Mouse (Mus musculus) thymus, postnatal 36 days (tissue): Measurements from ENCODE around the gene Fgfr2.

Source experiments
- DNase-seq, 2 experiments: peaks; one replicate each; pipeline ENCODE4 v3.0.0; 2022; ENCODE audit warnings: mixed read lengths in 2 of 2

Gene Fgfr2

DNA sequence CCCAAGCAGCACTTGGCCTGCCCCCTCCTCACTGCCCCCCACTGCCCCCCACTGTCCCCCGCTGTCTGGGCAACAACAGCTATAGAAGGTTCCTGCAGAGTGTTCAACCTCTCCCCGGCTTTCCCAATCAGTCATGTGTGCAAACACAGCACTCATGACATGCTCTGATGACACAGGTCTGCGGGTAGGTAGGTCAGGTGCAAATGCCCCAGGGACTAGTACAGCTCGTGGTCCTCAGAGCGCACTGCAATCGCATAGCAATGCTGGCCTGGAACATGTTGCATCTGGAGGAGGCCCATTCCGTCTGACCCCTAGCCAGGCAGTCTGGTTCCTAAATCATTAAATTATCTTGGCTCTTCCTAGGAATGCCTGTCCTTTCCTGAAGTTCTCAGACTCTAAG is 2333.7 kb downstream of the Fgfr2 start:
- DNase-seq = no peak

DNA sequence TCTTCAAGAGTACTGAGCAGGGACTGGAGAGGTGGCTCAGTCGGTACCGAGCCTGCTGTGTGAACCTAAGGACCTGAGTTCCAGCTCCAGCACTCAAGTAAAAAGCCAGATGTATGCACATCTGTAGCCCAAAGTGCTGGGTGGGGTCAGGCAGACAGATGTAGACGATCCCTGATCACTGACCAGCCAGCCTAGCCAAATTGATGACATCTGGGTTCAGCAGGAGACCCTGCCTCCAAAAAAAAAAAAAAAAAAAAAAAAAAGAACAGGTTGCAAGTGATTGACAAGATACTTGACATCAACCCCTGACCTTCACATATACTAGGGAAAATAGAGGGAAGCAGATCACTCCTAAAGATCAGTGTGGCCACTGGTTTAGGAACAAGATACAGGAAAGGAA is 2334.2 kb downstream of the Fgfr2 start:
- no peak for DNase-seq

DNA sequence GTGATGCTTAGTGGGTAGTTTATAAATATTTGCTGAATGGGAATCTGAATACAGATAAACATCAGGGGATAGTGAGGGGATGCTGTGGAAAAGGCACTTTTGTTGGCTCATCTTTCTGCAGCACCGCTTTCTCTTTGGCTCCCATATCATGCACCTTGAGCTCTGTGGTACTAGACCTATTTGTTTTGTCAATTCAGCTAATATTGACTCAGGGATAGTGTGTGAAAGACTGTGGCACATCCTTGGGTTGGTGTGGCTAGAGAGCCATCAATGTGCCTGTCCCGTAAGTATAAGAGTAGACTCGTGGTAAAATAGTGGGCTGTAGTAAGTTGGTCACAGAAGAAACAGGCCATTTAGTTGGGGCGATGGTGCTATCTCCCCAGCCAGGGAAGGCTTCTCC is 2335.6 kb downstream of the Fgfr2 start:
- no peak for DNase-seq

DNA sequence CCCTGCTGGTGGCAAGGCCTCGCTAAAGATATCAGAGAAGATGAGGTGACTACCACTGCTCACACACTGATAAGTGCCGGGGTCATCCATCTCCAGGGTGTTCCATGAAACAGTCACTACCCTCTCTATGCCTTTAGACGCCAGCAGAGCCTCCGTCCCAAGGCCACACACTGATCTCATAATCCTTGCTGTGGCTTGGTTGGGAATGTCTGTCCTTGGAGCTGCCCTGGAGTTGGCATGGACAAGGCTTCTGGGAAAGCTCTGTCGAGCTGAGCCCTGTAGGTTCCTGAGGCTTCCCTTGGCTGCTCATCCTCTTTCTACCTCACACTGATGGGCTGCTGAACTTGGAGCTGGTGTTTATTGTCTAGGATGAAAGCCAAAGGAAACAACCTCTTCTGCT is 2336.4 kb downstream of the Fgfr2 start:
- no peak for DNase-seq

DNA sequence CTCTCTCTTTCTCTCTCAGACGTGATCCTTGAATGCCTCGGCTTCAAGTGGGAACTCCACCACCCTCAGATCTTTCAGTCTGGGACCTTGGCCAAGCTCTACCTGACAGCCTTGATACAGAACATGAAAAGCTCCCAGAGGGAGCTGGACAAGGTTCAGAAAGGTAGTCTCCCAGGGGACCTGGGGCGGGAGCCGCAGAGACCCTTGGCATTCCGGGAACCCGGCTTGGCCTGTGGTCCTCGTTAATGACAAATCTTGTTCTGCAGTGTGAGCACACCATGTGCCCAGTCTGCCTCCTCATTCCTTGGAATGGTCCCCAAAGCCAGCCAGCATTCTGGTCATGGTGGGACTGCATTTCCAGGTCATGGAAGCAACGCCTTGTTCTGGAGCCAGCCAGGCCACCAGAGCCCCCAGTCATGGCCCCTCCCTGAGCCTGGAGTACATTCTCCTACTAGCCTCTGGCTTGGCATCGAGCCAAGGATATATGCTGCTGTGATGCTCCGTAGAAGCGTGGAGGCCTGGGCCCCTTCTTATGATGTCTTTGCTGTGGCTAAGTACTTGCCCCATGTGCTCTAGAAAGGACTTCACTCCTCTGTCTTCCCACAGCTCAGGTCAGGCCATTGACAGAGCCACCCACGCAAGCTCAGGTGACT is 2337.1 kb downstream of the Fgfr2 start:
- DNase-seq = no peak

DNA sequence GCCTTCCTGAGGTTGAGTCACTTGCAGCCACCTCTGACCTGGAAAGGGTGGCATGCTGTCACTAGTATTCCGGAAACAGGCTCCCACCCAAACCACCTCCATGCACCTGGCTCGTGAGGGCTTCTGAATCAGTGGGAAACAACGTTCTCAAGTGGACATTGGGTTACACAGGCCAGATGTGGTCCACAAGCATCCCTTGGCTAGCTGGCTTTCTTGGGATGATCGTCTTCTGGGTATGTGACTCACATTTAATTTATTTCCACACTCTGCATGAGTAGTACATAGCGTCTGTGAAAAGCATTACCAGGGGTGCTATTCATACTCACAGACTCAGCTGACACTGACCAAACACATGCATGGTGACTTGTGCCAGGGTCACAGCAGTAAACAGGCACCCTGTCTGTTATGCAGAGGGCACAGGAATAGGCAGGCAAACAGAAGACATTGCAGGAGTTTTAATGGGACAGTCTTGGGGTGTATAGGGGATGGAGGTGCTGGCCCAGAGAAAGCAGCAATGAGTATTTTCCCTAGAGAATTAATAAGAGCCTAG is 2340.6 kb downstream of the Fgfr2 start:
- no peak for DNase-seq

DNA sequence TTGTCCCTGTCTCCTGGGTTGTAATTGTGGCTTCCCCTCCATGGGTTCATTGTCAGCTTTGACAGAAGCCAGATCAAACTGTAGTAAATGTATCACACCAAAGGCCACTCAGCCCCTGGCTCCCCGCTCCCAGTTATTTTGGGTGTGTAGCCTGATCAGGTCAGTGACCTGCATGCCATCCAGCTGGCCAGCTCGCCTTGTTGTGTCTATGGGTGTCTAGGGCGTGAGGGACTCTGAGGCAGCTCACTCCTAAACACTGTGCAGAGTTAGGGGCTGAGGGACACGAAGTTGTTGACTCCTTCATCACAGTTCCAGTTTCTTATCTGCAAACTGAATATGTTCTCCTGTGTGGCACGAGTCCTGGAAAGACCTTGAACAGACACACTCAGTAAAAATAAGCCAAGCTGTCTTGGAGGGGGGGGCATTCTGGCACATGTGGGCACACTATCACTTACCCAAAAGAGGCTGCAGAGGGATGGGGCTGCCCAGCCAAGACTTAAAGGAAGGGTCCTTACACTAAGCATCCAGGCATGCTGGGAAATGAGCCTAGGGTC is 2342.2 kb downstream of the Fgfr2 start:
- no peak for DNase-seq

DNA sequence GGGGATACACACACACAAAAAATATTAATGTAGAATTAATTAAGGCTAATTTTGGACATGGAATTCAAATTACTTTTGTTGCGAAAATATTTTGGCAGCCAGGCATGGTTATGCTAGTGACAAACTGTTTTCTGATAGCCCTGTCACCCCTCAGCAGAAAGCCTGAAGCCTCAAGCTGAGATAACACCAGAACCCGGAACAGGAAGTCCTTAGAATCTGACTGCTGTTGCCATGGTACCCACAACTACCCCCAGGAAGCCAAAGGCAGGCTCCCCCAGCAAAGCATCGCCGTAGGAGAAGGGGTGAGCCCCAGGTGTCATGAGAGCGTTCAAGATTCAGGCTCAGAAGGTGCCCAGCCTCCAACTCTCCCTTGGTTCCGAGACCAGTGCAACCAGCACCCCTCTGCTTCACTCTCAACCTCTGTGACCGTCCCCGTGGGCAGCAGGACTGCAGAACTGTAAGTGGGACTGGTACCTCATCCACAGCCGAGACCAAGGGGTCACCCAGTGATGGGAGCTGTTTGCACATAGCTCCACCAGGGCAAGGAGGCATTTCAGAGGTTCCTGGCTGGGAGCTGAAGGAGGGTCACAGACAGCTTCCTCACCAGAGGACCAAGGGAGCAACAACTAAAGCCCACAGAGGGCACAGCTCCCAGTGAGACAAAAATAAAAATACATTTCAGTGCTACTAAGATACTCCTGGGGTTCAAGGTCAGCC is 2349.1 kb downstream of the Fgfr2 start, which contains the start of gene Btbd16:
Gene Btbd16 (plus strand): TSS at position 156 of the 717 bp plus-strand sequence.
- DNase-seq = peak; percentile 23 to 47

DNA sequence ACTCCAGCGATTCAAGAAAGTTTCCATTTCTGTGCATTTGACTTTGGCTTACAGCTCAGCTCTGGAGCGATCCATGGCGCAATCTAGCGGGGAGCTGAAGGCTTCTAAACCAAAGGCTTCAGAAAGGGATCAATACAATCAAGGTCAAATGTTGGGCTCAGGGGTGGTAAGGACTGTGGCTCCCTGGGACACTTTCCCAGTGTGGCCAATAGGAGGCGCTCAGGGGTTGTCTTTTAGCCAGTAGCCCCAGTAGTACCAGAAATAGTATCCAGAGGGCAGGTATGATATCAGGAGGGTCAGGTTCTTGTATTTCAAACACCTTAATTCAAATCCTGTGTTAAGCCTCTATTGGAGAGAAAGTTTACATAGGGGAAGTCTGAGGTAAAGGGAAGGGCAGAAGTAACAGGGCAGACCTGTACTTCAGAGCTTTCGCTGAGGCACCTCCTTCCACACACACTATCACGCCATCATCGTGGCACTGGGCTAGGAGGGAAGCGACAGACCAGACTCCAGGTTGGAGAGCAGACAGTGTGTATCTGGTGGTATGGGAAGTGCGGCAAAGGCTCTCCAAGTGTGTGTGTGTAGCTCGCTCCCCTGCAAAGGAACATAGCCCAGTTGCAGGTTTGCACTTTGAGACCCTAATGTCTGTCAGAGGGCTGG is 2349.8 kb downstream of the Fgfr2 start:
- DNase-seq = peak; percentile 47 to 52

DNA sequence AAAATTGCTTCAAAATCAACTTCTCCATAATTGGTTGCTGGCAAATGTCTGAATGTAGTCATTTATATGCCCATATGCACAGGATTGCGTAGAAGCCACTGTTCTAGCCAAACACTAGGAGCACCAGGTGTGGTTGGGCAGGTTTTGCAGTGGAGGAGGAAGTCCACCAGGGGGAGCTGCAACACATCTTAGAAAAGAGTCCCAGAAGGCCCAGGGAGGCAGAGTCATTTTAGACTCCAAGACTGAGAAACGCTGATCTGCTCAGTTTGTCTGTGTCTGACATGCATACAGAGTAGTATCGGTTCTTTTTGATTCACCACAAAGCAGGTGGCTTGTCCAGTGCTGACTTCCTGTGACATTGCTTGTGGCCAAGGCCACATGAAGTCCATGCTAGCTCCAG is 2352.4 kb downstream of the Fgfr2 start:
- DNase-seq = peak; percentile 77 to 81

DNA sequence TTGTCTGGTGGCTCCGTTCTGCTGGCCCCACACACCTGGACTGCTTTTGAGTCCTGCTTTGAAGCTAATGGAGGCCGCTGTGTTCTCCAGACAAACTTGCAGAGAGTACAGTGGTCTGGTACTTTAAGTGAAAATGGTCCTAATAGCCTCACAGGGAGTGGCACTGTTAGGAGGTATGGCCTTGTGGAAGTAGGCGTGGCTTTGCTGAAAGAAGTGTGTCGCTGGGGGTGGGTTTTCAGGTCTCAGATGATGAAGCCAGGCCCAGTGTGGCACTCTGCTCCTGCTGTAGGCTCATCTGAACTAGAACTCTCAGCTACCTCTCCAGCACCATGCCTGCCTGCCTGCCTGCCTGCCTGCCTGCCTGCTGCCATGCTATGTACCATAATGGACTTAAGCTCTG is 2355.0 kb downstream of the Fgfr2 start:
- DNase-seq = no peak

DNA sequence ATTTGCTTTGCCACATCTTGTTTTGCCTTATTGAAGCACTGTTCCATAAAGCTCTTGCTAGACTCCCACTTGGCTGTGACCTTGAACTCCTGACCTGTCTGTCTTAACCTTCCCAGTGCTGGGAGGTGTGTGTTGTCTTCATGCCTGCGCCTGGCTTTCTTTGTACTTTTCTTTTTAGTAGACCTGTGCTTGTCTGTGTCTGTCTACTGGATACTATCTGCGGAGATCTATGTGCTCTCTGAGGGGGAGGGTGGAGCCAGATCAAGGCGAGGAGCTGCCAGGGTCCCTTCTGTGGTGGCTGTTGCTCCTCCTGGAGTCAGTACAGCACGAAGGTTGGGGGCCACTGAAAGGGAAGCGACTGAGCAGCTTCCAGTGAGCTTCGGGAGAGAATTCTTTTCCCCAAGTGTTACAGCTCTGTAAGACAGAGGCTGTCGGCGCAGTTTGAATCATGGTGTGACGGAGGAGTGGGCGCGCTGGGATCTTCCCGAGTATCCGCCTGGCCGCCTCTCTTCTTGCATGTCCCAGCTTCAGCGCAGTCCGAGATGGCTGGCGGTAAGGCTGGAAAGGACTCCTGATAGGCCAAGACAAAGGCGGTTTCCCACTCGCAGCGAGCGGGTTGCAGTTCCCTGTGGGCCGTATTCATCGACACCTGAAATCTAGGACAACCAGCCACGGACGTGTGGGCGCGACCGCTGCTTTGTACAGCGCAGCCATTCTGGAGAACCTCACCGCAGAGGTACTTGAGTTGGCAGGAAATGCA is 2356.6 kb downstream of the Fgfr2 start:
- no peak for DNase-seq

DNA sequence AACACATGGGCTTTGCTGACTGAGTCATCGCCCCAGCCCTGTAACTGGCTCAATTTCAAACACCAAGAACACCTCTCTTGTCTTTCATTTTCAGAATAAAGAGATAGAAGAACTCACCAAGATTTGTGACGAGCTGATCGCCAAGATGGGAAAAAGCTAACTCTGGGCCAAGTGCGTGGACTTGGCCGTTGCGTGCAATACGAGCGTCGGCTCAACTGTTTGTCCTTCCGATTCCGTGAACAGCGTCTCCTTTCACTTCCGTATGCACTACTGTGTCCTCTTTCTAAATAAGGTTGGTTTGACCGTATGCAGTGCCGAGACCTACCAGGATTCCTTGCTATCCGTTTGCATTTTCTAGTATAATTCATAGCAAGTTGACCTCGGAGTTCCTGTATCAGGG is 2359.0 kb downstream of the Fgfr2 start:
- no peak for DNase-seq

DNA sequence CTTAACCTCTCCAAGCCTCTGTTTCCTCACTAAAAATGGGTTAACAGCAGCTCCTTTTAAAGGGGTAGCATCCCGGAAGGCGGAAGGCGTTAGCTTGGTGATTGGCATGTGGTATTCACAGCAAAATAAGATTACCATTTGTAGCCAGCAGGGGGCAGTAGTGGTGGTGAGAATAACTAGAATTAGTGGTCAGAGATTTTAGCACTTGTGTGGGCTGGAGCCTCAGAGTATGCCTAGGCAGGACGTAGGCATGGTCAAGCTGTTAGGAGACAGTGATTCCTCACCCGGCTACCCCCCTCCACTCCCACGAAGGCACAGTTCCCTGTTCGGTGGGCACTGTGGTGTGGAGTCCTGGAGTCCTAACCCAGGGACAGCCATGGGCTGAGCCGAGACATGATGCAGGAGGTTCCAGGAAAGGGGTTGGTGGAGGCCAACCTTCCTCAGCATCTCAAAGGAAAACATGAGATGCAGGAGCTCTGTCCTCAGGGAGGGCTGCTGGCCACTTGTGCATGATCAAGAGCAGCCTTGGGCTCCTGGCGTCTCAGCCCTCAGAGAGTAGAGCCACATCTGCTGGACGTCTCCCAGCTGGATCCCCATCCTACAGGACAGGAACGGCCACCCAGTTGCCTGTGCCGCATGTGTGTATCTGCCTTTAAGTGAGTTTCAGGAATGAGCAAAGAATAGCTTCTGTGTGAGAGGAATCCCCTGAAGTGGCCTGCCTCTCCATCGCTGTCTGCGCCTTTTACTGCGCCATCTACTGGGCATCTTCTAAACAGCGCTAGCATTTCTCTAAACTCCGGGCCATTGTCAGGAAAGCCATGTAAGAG is 2360.9 kb downstream of the Fgfr2 start:
- DNase-seq = peak; percentile 33 to 48

DNA sequence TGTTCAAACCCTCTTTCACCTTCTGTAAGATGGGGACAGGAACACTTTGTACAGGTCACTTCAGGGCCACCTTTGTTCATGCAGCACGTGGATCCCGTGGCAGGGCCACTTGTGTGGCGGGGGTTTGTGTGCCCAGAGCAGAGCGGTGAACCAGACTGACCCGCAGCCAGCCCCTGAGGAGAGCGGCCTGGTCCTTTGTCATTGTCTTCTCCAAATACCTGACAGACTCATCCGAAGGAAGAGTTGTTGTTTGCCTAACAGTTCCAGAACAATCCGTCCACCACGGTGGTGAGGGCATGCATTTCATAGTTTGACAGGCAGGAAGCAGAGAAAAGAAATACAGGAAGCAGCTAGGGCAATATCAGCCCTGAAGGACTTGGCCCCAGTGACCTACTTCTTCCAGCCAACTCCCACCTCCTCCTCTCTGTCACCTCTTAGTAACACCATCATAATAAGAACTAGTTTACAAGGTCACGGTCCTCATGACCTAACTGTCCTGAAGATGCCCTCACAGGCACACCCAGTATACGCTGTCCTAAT is 2365.8 kb downstream of the Fgfr2 start:
- DNase-seq = no peak

DNA sequence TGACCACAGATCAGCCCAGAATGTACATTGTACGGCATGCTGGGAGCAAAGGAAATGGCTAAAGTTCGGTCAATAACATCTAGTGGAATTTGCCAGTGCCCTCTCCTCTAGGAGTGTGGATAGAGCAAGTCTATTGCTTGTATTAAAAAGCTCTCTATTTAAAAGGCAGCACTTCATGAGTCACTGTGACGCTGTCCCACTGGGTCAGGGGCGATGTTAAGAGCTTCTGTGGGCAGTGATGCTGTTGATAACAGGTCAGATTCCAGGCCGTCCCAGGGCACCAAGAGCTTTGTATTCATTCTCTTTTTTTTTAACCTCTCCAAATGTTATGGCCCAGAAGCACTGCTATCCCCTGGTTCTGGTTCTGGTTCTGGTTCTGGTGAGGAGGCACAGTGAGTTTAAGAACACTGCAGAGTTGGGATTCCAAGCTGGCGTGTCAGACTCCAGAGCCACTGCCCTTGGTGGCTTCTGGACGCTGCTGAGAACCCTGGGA is 2366.8 kb downstream of the Fgfr2 start:
- no peak for DNase-seq

DNA sequence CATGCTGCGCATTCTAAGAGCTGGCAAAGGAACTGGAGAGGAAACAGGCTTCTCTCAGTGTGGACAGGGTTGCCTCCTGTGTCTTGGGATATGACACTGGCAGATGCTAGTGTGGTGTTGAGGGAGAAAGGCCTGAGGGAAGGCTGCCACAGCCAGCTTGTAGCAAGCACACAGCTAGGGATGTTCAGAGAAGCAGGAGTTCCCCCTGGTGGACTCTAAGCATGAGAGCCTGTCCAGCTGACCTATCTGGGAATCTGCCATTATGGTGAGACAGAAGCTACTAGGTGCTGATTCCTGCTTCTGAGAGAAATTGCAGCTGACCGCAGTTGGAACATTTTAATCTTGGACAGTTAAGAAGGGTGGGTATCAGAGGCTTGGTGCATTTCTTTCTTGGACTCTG is 2368.4 kb downstream of the Fgfr2 start:
- DNase-seq = no peak

DNA sequence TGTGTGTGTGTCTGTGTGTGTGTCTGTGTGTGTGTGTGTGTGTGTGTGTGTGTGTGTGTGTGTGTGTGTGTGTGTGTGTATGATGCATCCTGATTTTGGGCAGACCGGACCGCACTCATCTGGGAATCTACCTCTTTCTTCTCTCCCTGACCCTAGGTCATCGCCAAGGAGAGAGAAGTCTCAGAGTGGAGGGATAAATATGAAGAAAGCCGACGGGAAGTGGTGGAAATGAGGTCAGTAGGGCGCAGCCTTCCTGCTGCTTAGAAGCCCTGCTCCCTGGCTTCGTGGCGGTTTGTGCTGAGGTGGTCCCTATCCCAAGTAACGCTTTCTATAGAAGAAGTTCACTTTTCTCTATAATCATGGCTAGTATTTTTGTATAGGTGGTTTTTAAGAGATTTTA is 2371.5 kb downstream of the Fgfr2 start:
- no peak for DNase-seq

DNA sequence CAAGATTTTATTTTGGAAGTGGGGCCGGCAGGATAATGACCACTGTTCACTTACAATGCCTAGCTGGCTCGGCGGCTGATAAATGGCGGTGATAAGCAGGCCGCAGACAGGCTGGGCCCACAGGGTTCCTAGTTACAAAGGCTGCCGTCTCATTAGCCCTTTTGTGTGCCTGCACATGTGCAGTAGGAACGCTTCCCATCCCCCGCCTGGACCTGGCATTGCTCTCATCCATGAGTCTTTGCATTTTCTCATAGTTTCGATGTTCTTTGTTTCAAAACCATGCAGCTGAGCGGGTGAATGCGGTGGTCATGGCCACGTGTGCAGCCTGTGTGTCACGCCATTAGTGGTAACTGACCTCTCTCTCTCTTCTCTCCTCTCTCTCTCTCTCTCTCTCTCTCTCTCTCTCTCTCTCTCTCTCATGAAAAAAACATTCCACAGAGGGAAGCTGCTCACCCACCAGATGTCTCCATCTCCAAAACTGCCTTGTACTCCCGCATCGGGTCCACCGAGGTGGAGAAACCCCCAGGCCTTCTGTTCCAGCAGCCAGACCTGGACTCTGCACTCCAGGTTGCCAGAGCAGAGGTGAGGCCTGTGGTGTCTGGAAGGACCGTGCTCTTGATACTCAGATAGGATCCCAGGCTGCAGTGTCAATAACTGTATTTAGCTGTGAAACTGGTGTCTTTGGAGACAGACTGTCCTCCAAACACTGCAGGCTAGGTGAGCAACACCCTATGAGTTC is 2372.2 kb downstream of the Fgfr2 start:
- no peak for DNase-seq

DNA sequence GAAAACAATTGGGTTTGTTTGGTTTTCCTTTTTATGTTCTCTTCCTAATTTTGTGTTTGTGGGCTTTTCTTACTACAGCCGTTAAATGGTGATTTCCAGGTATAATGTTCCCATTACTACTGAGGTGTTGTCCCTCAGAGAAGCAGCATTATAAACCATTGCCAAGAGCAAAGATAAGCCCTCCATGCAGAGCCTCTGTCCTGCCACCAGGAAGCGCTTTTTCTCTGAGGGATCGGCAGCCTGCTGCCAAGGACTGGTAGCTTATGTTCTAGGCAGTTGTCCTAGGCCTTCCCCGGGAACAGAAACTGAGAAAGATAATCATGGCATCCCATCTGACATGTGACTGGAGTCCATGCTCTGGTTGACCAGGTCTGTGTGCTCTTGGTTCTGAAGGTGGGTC is 2374.0 kb downstream of the Fgfr2 start:
- no peak for DNase-seq
